Mouse (Mus musculus): Measurements from ENCODE around the gene Ndufs4. TPM values are rescaled to one million over a fixed set of nuclear protein-coding genes. Genes with fewer than 3 reads are reported as not detected.

Gene Ndufs4
- polyA plus RNA-seq (2014; fragmentation: Nextera tagmentation; extraction: Ambion mirVana), result 350 and 406 TPM in 2 replicates

DNA sequence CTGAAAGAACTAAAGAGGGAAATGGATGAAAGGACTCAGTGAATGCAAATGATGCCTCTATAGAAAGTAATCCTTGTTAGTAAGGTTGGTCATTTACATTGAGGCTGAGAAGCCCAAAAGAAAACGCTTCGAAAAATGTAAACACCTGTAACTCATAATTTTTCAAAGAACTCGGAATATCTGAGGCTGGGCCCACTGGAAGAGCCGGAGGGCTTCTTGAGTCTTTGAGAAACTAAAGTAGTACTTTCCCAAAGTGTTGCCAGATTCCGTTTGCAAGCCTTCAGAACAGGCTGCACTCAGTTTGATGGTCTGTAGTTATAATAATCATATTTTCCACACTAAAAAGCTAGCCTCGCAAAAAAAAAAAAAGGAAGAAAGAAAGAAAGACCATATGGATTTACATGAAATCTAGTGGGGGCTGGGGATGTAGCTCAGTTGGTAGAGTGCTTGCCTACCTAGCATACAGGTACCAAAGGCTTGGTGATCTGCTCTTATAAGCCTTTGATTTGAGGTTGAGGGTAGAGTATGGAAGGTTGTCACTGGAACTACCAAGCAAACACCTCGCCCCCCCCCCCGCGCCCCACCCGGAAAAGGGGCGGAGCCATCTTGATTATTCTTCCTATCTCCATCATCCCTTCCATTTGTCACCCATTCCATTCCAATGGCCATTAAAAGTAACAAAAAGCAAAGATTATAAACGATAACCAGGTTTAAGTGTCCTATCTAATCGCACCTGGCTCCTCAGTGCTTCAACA lies at the start of gene Ndufs4:
Gene Ndufs4 (minus strand): TSS at position 48 of the 755 bp plus-strand sequence.
- H3K36me3 ChIP-seq (ENCODE audit: control insufficient read depth, insufficient read depth, low read length), result no peaks in the 10 kb centered on the region
- ATAC-seq, result peak; percentile 18; the same call in 1 of the 2 replicates
- peak within 1 kb of the TSS; percentile 81 for H3K4me2 ChIP-seq (ENCODE audit: low read length)
- H3K9ac ChIP-seq (ENCODE audit: low read length), result peak within 1 kb of the TSS; percentile 89
- 49% methylated on average over 13 of the region's 13 CpGs for WGBS
- peak within 1 kb of the TSS; percentile 87 for H3K4me3 ChIP-seq (ENCODE audit: low read depth, low read length)
- peaks cover 5% of the 10 kb centered on the region; the same call in 1 of the 2 replicates for H3K4me1 ChIP-seq (ENCODE audit: control insufficient read depth, insufficient read depth, low read length)
- no peaks in the 10 kb centered on the region for H3K9me3 ChIP-seq (replicated peaks; ENCODE audit: control insufficient read depth, low read length)
- DNase-seq (ENCODE audit: low spot score), result no peak
- H3K27ac ChIP-seq (ENCODE audit: low read depth, low read length), result peak within 1 kb of the TSS; percentile 80
- H3K27me3 ChIP-seq (replicated peaks; ENCODE audit: control insufficient read depth, insufficient read depth, low read length), result no peaks in the 10 kb centered on the region

GRCm38 (mm10) chr13:114432491-114432890 lies 44.4 kb upstream of the Ndufs4 start:
- peak; percentile 23 for DNase-seq (ENCODE audit: low spot score)
- no peak overlapping the region for H3K27ac ChIP-seq (ENCODE audit: low read depth, low read length)
- H3K27me3 ChIP-seq (replicated peaks; ENCODE audit: control insufficient read depth, insufficient read depth, low read length), result no peaks in the 10 kb centered on the region
- ATAC-seq, result no peak
- H3K4me2 ChIP-seq (ENCODE audit: low read length), result no peak overlapping the region
- no peaks in the 10 kb centered on the region for H3K4me1 ChIP-seq (ENCODE audit: control insufficient read depth, insufficient read depth, low read length)
- H3K9me3 ChIP-seq (replicated peaks; ENCODE audit: control insufficient read depth, low read length), result no peaks in the 10 kb centered on the region
- H3K36me3 ChIP-seq (ENCODE audit: control insufficient read depth, insufficient read depth, low read length), result no peaks in the 10 kb centered on the region
- H3K4me3 ChIP-seq (ENCODE audit: low read depth, low read length), result no peak overlapping the region
- no peak overlapping the region for H3K9ac ChIP-seq (ENCODE audit: low read length)
- WGBS, result 47% methylated on average over 5 of the region's 5 CpGs

DNA sequence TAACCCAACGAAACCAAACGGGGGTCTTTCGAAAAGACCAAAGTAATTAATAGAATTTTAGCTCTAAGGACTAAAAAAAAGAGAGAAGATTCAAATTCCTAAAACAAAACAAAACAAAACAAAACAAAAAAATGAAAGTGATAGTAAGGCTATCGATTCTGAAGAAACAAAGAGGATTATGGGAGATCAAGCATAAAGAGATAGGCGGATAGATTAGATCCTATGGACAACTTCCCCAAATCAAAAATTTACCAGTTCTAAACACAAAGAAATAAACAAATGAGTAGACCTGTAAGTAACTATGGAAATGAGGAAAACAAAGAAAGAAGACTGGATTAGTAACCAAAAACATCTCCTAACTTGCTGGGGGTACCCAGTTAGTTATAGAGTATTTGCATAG lies 37.2 kb upstream of the Ndufs4 start:
- WGBS, result 94% methylated on average over 5 of the region's 5 CpGs
- Histone ChIP-seq H3K27me3 (replicated peaks; ENCODE audit: control insufficient read depth, insufficient read depth, low read length) (no peaks in the 10 kb centered on the region), H3K27ac (ENCODE audit: low read depth, low read length) (no peak overlapping the region), H3K4me1 (ENCODE audit: control insufficient read depth, insufficient read depth, low read length) (no peaks in the 10 kb centered on the region), H3K9me3 (replicated peaks; ENCODE audit: control insufficient read depth, low read length) (no peaks in the 10 kb centered on the region), H3K9ac (ENCODE audit: low read length) (no peak overlapping the region), H3K4me3 (ENCODE audit: low read depth, low read length) (no peak overlapping the region), H3K36me3 (ENCODE audit: control insufficient read depth, insufficient read depth, low read length) (no peaks in the 10 kb centered on the region), H3K4me2 (ENCODE audit: low read length) (no peak overlapping the region)
- ATAC-seq, result no peak
- DNase-seq (ENCODE audit: low spot score), result no peak

DNA sequence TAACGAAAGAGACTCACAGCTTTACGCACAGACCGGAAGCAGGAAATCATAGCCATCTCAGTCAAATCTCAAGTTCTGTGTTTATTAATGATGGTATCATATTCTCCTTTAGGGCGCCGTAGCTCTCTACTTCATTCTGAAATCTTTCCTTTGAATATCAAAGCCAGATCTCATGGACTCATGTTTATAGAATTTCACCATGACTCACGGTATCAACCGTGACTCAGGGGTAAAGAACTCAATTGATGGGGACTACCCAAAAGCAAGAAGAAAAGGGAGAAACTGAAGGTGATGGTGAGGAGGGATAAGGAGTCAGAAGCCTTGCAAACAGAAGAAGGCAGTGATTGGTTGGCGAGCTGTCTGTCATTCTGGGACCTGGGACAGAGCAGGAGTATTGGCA lies 32.2 kb upstream of the Ndufs4 start:
- Histone ChIP-seq H3K4me1 (ENCODE audit: control insufficient read depth, insufficient read depth, low read length) (no peaks in the 10 kb centered on the region), H3K27me3 (replicated peaks; ENCODE audit: control insufficient read depth, insufficient read depth, low read length) (no peaks in the 10 kb centered on the region), H3K9me3 (replicated peaks; ENCODE audit: control insufficient read depth, low read length) (no peaks in the 10 kb centered on the region), H3K27ac (ENCODE audit: low read depth, low read length) (no peak overlapping the region), H3K9ac (ENCODE audit: low read length) (no peak overlapping the region), H3K4me2 (ENCODE audit: low read length) (no peak overlapping the region), H3K4me3 (ENCODE audit: low read depth, low read length) (no peak overlapping the region), H3K36me3 (ENCODE audit: control insufficient read depth, insufficient read depth, low read length) (no peaks in the 10 kb centered on the region)
- no peak for DNase-seq (ENCODE audit: low spot score)
- 84% methylated on average over 8 of the region's 8 CpGs for whole genome bisulfite sequencing
- no peak for ATAC-seq

GRCm38 (mm10) chr13:114419364-114419763 lies 31.3 kb upstream of the Ndufs4 start:
- Histone ChIP-seq H3K9ac (ENCODE audit: low read length) (no peak overlapping the region), H3K4me1 (ENCODE audit: control insufficient read depth, insufficient read depth, low read length) (no peaks in the 10 kb centered on the region), H3K9me3 (replicated peaks; ENCODE audit: control insufficient read depth, low read length) (no peaks in the 10 kb centered on the region), H3K4me2 (ENCODE audit: low read length) (no peak overlapping the region), H3K4me3 (ENCODE audit: low read depth, low read length) (no peak overlapping the region), H3K27me3 (replicated peaks; ENCODE audit: control insufficient read depth, insufficient read depth, low read length) (no peaks in the 10 kb centered on the region), H3K36me3 (ENCODE audit: control insufficient read depth, insufficient read depth, low read length) (no peaks in the 10 kb centered on the region), H3K27ac (ENCODE audit: low read depth, low read length) (no peak overlapping the region)
- ATAC-seq, result no peak
- WGBS, result 86% methylated on average over 3 of the region's 3 CpGs
- no peak for DNase-seq (ENCODE audit: low spot score)

DNA sequence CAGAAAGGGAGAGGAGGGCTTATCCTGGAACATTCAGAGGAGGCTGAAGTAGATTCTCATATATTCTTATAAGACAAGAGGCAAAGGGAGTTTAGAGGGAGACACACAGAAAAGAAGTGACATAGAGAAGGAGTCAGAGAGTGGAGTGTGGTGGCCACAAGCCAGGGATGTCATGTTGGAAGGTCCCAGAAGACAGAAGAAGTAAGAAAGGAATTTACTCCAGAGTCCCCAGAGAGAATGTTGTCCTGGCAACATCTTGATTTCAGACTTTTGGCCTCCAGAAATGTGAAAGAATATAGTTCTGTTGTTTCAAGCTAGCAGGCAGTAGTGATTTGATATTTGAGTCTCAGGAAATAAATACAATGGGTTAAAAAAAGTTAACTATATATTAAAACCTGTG lies 24.3 kb upstream of the Ndufs4 start:
- no peak overlapping the region for H3K4me2 ChIP-seq (ENCODE audit: low read length)
- H3K4me3 ChIP-seq (ENCODE audit: low read depth, low read length), result no peak overlapping the region
- H3K27me3 ChIP-seq (replicated peaks; ENCODE audit: control insufficient read depth, insufficient read depth, low read length), result no peaks in the 10 kb centered on the region
- ATAC-seq (no peak), DNase-seq (ENCODE audit: low spot score) (no peak)
- no peak overlapping the region for H3K27ac ChIP-seq (ENCODE audit: low read depth, low read length)
- H3K36me3 ChIP-seq (ENCODE audit: control insufficient read depth, insufficient read depth, low read length), result no peaks in the 10 kb centered on the region
- H3K9me3 ChIP-seq (replicated peaks; ENCODE audit: control insufficient read depth, low read length), result no peaks in the 10 kb centered on the region
- no peaks in the 10 kb centered on the region for H3K4me1 ChIP-seq (ENCODE audit: control insufficient read depth, insufficient read depth, low read length)
- H3K9ac ChIP-seq (ENCODE audit: low read length), result no peak overlapping the region

- Histone ChIP-seq H3K4me2 (ENCODE audit: low read length) (no peak overlapping the region), H3K27ac (ENCODE audit: low read depth, low read length) (no peak overlapping the region), H3K4me1 (ENCODE audit: control insufficient read depth, insufficient read depth, low read length) (no peaks in the 10 kb centered on the region), H3K4me3 (ENCODE audit: low read depth, low read length) (no peak overlapping the region), H3K9ac (ENCODE audit: low read length) (no peak overlapping the region), H3K9me3 (replicated peaks; ENCODE audit: control insufficient read depth, low read length) (no peaks in the 10 kb centered on the region), H3K36me3 (ENCODE audit: control insufficient read depth, insufficient read depth, low read length) (no peaks in the 10 kb centered on the region), H3K27me3 (replicated peaks; ENCODE audit: control insufficient read depth, insufficient read depth, low read length) (no peaks in the 10 kb centered on the region)
- DNase-seq (ENCODE audit: low spot score) (no peak), ATAC-seq (no peak)
- 2% methylated on average over 5 of the region's 5 CpGs for WGBS
These were observed 18.8 kb upstream of the Ndufs4 start for GRCm38 (mm10) chr13:114406866-114407265.

DNA sequence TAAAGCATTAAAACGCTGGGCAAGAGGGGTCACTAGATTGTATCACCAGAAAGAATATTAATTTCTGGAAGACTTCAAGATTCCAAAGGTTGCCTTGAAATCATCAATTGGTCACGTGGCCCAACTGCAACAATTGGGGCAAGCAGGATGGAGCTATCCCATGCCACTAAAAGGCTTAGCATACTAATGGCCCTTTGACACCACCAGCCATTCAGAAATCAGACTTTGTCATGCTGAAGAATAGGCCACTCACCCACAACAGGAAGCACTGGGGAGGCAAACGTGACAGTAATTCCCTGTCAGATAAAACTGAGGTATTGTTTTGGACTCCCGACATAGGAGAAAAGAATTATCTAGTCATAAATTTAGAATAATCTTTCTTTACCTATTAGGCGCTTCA lies 18.4 kb upstream of the Ndufs4 start:
- Histone ChIP-seq H3K4me3 (ENCODE audit: low read depth, low read length) (no peak overlapping the region), H3K4me1 (ENCODE audit: control insufficient read depth, insufficient read depth, low read length) (no peaks in the 10 kb centered on the region), H3K27ac (ENCODE audit: low read depth, low read length) (no peak overlapping the region), H3K36me3 (ENCODE audit: control insufficient read depth, insufficient read depth, low read length) (no peaks in the 10 kb centered on the region), H3K9me3 (replicated peaks; ENCODE audit: control insufficient read depth, low read length) (no peaks in the 10 kb centered on the region), H3K9ac (ENCODE audit: low read length) (no peak overlapping the region), H3K27me3 (replicated peaks; ENCODE audit: control insufficient read depth, insufficient read depth, low read length) (no peaks in the 10 kb centered on the region), H3K4me2 (ENCODE audit: low read length) (no peak overlapping the region)
- 4% methylated on average over 5 of the region's 5 CpGs for WGBS
- ATAC-seq (no peak), DNase-seq (ENCODE audit: low spot score) (no peak)

DNA sequence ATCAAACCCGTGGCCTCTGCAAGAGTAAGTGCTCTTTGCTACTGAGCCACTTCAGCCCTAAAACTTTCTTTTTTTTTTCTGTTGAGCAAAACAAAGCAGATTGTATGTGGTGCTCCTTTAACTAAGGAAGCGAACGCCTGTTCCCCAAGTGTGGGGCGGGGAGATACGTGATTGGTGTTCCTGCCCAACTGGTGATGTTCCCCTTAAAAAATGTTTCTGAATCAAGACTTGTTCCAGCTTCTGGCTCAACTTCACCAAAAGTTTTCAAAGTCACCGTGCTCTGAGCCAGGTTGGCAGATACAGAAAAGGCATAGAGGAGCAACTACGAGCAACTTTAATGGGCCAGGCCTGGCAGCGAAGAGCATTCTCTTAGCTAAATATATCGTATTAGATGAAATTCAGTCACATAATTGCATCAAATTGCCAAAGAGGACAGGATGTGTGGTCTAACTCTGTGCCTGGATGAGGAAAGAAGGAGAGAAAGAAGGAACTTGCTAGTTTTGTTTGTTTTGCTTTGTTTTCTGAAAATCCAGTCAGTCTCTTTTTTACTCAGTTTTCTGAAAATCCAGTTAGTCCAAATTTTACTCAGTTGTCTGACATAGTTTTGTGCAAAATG lies 17.1 kb upstream of the Ndufs4 start:
- no peak for ATAC-seq
- Histone ChIP-seq H3K4me2 (ENCODE audit: low read length) (no peak overlapping the region), H3K27ac (ENCODE audit: low read depth, low read length) (no peak overlapping the region), H3K9ac (ENCODE audit: low read length) (no peak overlapping the region), H3K27me3 (replicated peaks; ENCODE audit: control insufficient read depth, insufficient read depth, low read length) (no peaks in the 10 kb centered on the region), H3K4me1 (ENCODE audit: control insufficient read depth, insufficient read depth, low read length) (no peaks in the 10 kb centered on the region), H3K36me3 (ENCODE audit: control insufficient read depth, insufficient read depth, low read length) (no peaks in the 10 kb centered on the region), H3K9me3 (replicated peaks; ENCODE audit: control insufficient read depth, low read length) (no peaks in the 10 kb centered on the region), H3K4me3 (ENCODE audit: low read depth, low read length) (no peak overlapping the region)
- 81% methylated on average over 9 of the region's 9 CpGs for WGBS
- DNase-seq (ENCODE audit: low spot score), result no peak
